Mouse (Mus musculus): ENCODE data around the gene Pknox1.
"Not testable (repeated sequence)": the region's sequence is repeated elsewhere in the genome, so short reads cannot be mapped to it uniquely, and the experiment has no call there.

The Pknox1 gene

GRCm38 (mm10) chr17:31606424-31606823 is 41.9 kb downstream of the Pknox1 start:
- no peak for DNase-seq

GRCm38 (mm10) chr17:31607256-31607951 is 42.9 kb downstream of the Pknox1 start:
- no peak for DNase-seq

GRCm38 (mm10) chr17:31609173-31609572 is 44.6 kb downstream of the Pknox1 start:
- DNase-seq = not testable (repeated sequence)

GRCm38 (mm10) chr17:31609895-31610294 is 45.4 kb downstream of the Pknox1 start:
- no peak for DNase-seq

GRCm38 (mm10) chr17:31613086-31613755 is 48.7 kb downstream of the Pknox1 start:
- peak; percentile 25 for DNase-seq

- DNase-seq = no peak
Observed at GRCm38 (mm10) chr17:31623101-31623500, 58.6 kb downstream of the Pknox1 start.

GRCm38 (mm10) chr17:31627961-31628360 is 63.4 kb downstream of the Pknox1 start:
- DNase-seq = no peak

- no peak for DNase-seq
Observed at GRCm38 (mm10) chr17:31631081-31631800, 66.7 kb downstream of the Pknox1 start.

- DNase-seq = no peak
Observed at GRCm38 (mm10) chr17:31633007-31633406, 68.5 kb downstream of the Pknox1 start.

GRCm38 (mm10) chr17:31634896-31635295 is 70.4 kb downstream of the Pknox1 start:
- no peak for DNase-seq

GRCm38 (mm10) chr17:31635781-31636180 is 71.2 kb downstream of the Pknox1 start:
- no peak for DNase-seq

- DNase-seq = no peak
Observed at GRCm38 (mm10) chr17:31636277-31636941, 71.9 kb downstream of the Pknox1 start.

- peak; percentile 47 for DNase-seq
Observed at GRCm38 (mm10) chr17:31636942-31637811, 72.6 kb downstream of the Pknox1 start, which contains the start of gene Cbs. TSS of gene Cbs (minus strand) at chr17:31637238.

- DNase-seq = no peak
Observed at GRCm38 (mm10) chr17:31637866-31638570, 73.5 kb downstream of the Pknox1 start.

- no peak for DNase-seq
Observed at GRCm38 (mm10) chr17:31639651-31640050, 75.1 kb downstream of the Pknox1 start.

GRCm38 (mm10) chr17:31642331-31642730 is 77.8 kb downstream of the Pknox1 start:
- no peak for DNase-seq

- DNase-seq = no peak
Observed at GRCm38 (mm10) chr17:31642913-31643312, 78.4 kb downstream of the Pknox1 start.

- no peak for DNase-seq
Observed at GRCm38 (mm10) chr17:31646199-31647002, 81.9 kb downstream of the Pknox1 start.

GRCm38 (mm10) chr17:31652152-31652551 is 87.6 kb downstream of the Pknox1 start:
- no peak for DNase-seq

- DNase-seq = no peak
Observed at GRCm38 (mm10) chr17:31653277-31653676, 88.7 kb downstream of the Pknox1 start.

- DNase-seq = no peak
Observed at GRCm38 (mm10) chr17:31655366-31655765, 90.8 kb downstream of the Pknox1 start.
